Mouse (Mus musculus): ENCODE data around the gene Ctsk. TPM values are rescaled to one million over a fixed set of nuclear protein-coding genes. Genes with fewer than 3 reads are reported as not detected.

Ctsk gene
- polyA plus RNA-seq, 1 experiment, result not detected

- peaks cover 68% of the 10 kb centered on the region for H3K4me1 ChIP-seq
- peaks cover 17% of the 10 kb centered on the region for H3K27me3 ChIP-seq (replicated peaks)
- H3K36me3 ChIP-seq (replicated peaks; ENCODE audit: low read length), result no peaks in the 10 kb centered on the region
- no peak for TF ChIP-seq GATA1 (IDR thresholded peaks at IDR 0.05; ENCODE audit: borderline replicate concordance, low read length)
- TF ChIP-seq FLI1 (IDR thresholded peaks at IDR 0.05; ENCODE audit: low read length), result no peak
- no peak overlapping the region for H3K4me3 ChIP-seq (replicated peaks)
- no peaks in the 10 kb centered on the region for H3K9me3 ChIP-seq
These were observed 21.0 kb downstream of the Ctsk start for GRCm38 (mm10) chr3:95520100-95520499.

GRCm38 (mm10) chr3:95521168-95521567 lies 22.1 kb downstream of the Ctsk start:
- peaks cover 20% of the 10 kb centered on the region for H3K27me3 ChIP-seq (replicated peaks)
- no peaks in the 10 kb centered on the region for H3K9me3 ChIP-seq
- H3K4me3 ChIP-seq (replicated peaks), result peak overlapping the region; percentile 33
- no peak for TF ChIP-seq FLI1 (IDR thresholded peaks at IDR 0.05; ENCODE audit: low read length)
- no peak for TF ChIP-seq GATA1 (IDR thresholded peaks at IDR 0.05; ENCODE audit: borderline replicate concordance, low read length)
- no peaks in the 10 kb centered on the region for H3K36me3 ChIP-seq (replicated peaks; ENCODE audit: low read length)
- peaks cover 64% of the 10 kb centered on the region for H3K4me1 ChIP-seq

- H3K4me3 ChIP-seq (replicated peaks), result peak overlapping the region; percentile 82
- H3K36me3 ChIP-seq (replicated peaks; ENCODE audit: low read length), result no peaks in the 10 kb centered on the region
- peaks cover 44% of the 10 kb centered on the region for H3K4me1 ChIP-seq
- peaks cover 28% of the 10 kb centered on the region for H3K27me3 ChIP-seq (replicated peaks)
- no peak for TF ChIP-seq FLI1 (IDR thresholded peaks at IDR 0.05; ENCODE audit: low read length)
- no peak for TF ChIP-seq GATA1 (IDR thresholded peaks at IDR 0.05; ENCODE audit: borderline replicate concordance, low read length)
- H3K9me3 ChIP-seq, result no peaks in the 10 kb centered on the region
These were observed 24.6 kb downstream of the Ctsk start for GRCm38 (mm10) chr3:95523662-95524061.

- Histone ChIP-seq H3K27me3 (replicated peaks) (peaks cover 36% of the 10 kb centered on the region), H3K36me3 (replicated peaks; ENCODE audit: low read length) (no peaks in the 10 kb centered on the region), H3K4me1 (peaks cover 34% of the 10 kb centered on the region), H3K4me3 (replicated peaks) (no peak overlapping the region), H3K9me3 (no peaks in the 10 kb centered on the region)
- no peak for TF ChIP-seq FLI1 (IDR thresholded peaks at IDR 0.05; ENCODE audit: low read length)
- TF ChIP-seq GATA1 (IDR thresholded peaks at IDR 0.05; ENCODE audit: borderline replicate concordance, low read length), result no peak
These were observed 25.6 kb downstream of the Ctsk start for GRCm38 (mm10) chr3:95524673-95525072.

GRCm38 (mm10) chr3:95526111-95526510 lies 27.1 kb downstream of the Ctsk start:
- Histone ChIP-seq H3K9me3 (peaks cover 1% of the 10 kb centered on the region; the same call in 1 of the 2 replicates), H3K36me3 (replicated peaks; ENCODE audit: low read length) (no peaks in the 10 kb centered on the region), H3K4me1 (peaks cover 31% of the 10 kb centered on the region), H3K27me3 (replicated peaks) (peaks cover 41% of the 10 kb centered on the region), H3K4me3 (replicated peaks) (no peak overlapping the region)
- no peak for TF ChIP-seq FLI1 (IDR thresholded peaks at IDR 0.05; ENCODE audit: low read length)
- no peak for TF ChIP-seq GATA1 (IDR thresholded peaks at IDR 0.05; ENCODE audit: borderline replicate concordance, low read length)

- no peak for TF ChIP-seq GATA1 (IDR thresholded peaks at IDR 0.05; ENCODE audit: borderline replicate concordance, low read length)
- H3K36me3 ChIP-seq (replicated peaks; ENCODE audit: low read length), result no peaks in the 10 kb centered on the region
- peak within 1 kb of the TSS; percentile 80 for H3K4me3 ChIP-seq (replicated peaks)
- H3K4me1 ChIP-seq, result peaks cover 24% of the 10 kb centered on the region
- H3K27me3 ChIP-seq (replicated peaks), result peaks cover 43% of the 10 kb centered on the region
- peaks cover 3% of the 10 kb centered on the region; the same call in 1 of the 2 replicates for H3K9me3 ChIP-seq
These were observed 27.7 kb downstream of the Ctsk start, which contains the start of gene Ctss for GRCm38 (mm10) chr3:95526622-95527211. Gene Ctss, plus strand, starts transcription at chr3:95526786.

GRCm38 (mm10) chr3:95529814-95530213 lies 30.8 kb downstream of the Ctsk start:
- Histone ChIP-seq H3K9me3 (peaks cover 3% of the 10 kb centered on the region; the same call in 1 of the 2 replicates), H3K36me3 (replicated peaks; ENCODE audit: low read length) (no peaks in the 10 kb centered on the region), H3K4me3 (replicated peaks) (peak overlapping the region; percentile 55), H3K27me3 (replicated peaks) (peaks cover 29% of the 10 kb centered on the region), H3K4me1 (0 out of 2 replicates have a peak, but pooled peaks cover 3% of the 10 kb centered on the region)
- TF ChIP-seq GATA1 (IDR thresholded peaks at IDR 0.05; ENCODE audit: borderline replicate concordance, low read length), result no peak
- no peak for TF ChIP-seq FLI1 (IDR thresholded peaks at IDR 0.05; ENCODE audit: low read length)

GRCm38 (mm10) chr3:95531025-95531424 lies 32.0 kb downstream of the Ctsk start:
- Histone ChIP-seq H3K27me3 (replicated peaks) (peaks cover 24% of the 10 kb centered on the region), H3K9me3 (peaks cover 8% of the 10 kb centered on the region), H3K4me1 (0 out of 2 replicates have a peak, but pooled peaks cover 3% of the 10 kb centered on the region), H3K4me3 (replicated peaks) (no peak overlapping the region), H3K36me3 (replicated peaks; ENCODE audit: low read length) (no peaks in the 10 kb centered on the region)
- TF ChIP-seq FLI1 (IDR thresholded peaks at IDR 0.05; ENCODE audit: low read length) (no peak), GATA1 (IDR thresholded peaks at IDR 0.05; ENCODE audit: borderline replicate concordance, low read length) (no peak)

GRCm38 (mm10) chr3:95533364-95533763 lies 34.3 kb downstream of the Ctsk start:
- TF ChIP-seq FLI1 (IDR thresholded peaks at IDR 0.05; ENCODE audit: low read length) (no peak), GATA1 (IDR thresholded peaks at IDR 0.05; ENCODE audit: borderline replicate concordance, low read length) (no peak)
- no peaks in the 10 kb centered on the region for H3K36me3 ChIP-seq (replicated peaks; ENCODE audit: low read length)

GRCm38 (mm10) chr3:95534927-95535326 lies 35.9 kb downstream of the Ctsk start:
- Histone ChIP-seq H3K9me3 (peaks cover 10% of the 10 kb centered on the region), H3K27me3 (replicated peaks) (peaks cover 8% of the 10 kb centered on the region), H3K36me3 (replicated peaks; ENCODE audit: low read length) (no peaks in the 10 kb centered on the region), H3K4me3 (replicated peaks) (no peak overlapping the region), H3K4me1 (peaks cover 9% of the 10 kb centered on the region)
- TF ChIP-seq GATA1 (IDR thresholded peaks at IDR 0.05; ENCODE audit: borderline replicate concordance, low read length) (no peak), FLI1 (IDR thresholded peaks at IDR 0.05; ENCODE audit: low read length) (no peak)

More at GRCm38 (mm10) chr3:95533364-95533763, 34.3 kb downstream of the Ctsk start:
- Histone ChIP-seq H3K9me3 (peaks cover 10% of the 10 kb centered on the region), H3K4me1 (no peaks in the 10 kb centered on the region), H3K4me3 (replicated peaks) (no peak overlapping the region), H3K27me3 (replicated peaks) (peaks cover 14% of the 10 kb centered on the region)

Measured in megakaryocyte, embryonic 14.5 days (primary cell).